Mouse (Mus musculus) E14TG2a.4 (cell line): Measurements from ENCODE around the gene Tmc6.
A peak's percentile ranks its signal among the peaks of the same experiment; 100 is the strongest.

Experiments used
- H3K27me3 ChIP-seq: 2 replicates; pipeline ENCODE4 v1.6.1; 2014; ENCODE audit warnings: low read length, control low read depth; ENCODE audit not compliant: insufficient read depth
- H3K36me3 ChIP-seq: 2 replicates; pipeline ENCODE4 v1.6.1; 2014; ENCODE audit warnings: low read length, control low read depth; ENCODE audit not compliant: insufficient read depth
- H3K4me1 ChIP-seq: replicated peaks from 2 replicates; pipeline ENCODE4 v1.6.1; 2014; ENCODE audit warnings: low read depth, low read length, control low read depth
- H3K4me3 ChIP-seq: replicated peaks from 2 replicates; pipeline ENCODE4 v1.5.1; 2014; ENCODE audit warnings: mild to moderate bottlenecking, low read length
- H3K9me3 ChIP-seq: 2 replicates; pipeline ENCODE4 v1.6.1; 2014; ENCODE audit warnings: low read length, control low read depth
- CTCF ChIP-seq: conservative IDR thresholded peaks from 2 replicates; pipeline ENCODE4 v1.5.1; 2014; ENCODE audit warnings: low read length
- NANOG ChIP-seq: IDR thresholded peaks from 2 replicates; pipeline ENCODE4 v1.6.1; 2014; ENCODE audit warnings: borderline replicate concordance, low read length, mixed read lengths
- POU5F1 ChIP-seq: IDR thresholded peaks from 2 replicates; pipeline ENCODE4 v1.6.1; 2014; ENCODE audit warnings: low read length, borderline replicate concordance

Gene Tmc6

GRCm38 (mm10) chr11:117780199-117780515 is 1.8 kb downstream of the Tmc6 start:
- peaks cover 51% of the 10 kb centered on the region for H3K36me3 ChIP-seq
- peaks cover 12% of the 10 kb centered on the region; the same call in 1 of the 2 replicates for H3K27me3 ChIP-seq
- H3K4me1 ChIP-seq = peaks cover 79% of the 10 kb centered on the region
- no peaks in the 10 kb centered on the region for H3K9me3 ChIP-seq
- peak overlapping the region; percentile 87 for H3K4me3 ChIP-seq
- TF ChIP-seq CTCF (no peak), POU5F1 (no peak), NANOG (no peak)

GRCm38 (mm10) chr11:117779434-117780198 is 2.4 kb downstream of the Tmc6 start:
- H3K4me3 ChIP-seq = peak overlapping the region; percentile 87
- peaks cover 73% of the 10 kb centered on the region for H3K4me1 ChIP-seq
- TF ChIP-seq POU5F1 (no peak), NANOG (no peak), CTCF (no peak)
- no peaks in the 10 kb centered on the region for H3K9me3 ChIP-seq
- H3K27me3 ChIP-seq = peaks cover 12% of the 10 kb centered on the region; the same call in 1 of the 2 replicates
- peaks cover 51% of the 10 kb centered on the region for H3K36me3 ChIP-seq

- H3K9me3 ChIP-seq = no peaks in the 10 kb centered on the region
- peaks cover 67% of the 10 kb centered on the region for H3K4me1 ChIP-seq
- peaks cover 53% of the 10 kb centered on the region for H3K36me3 ChIP-seq
- TF ChIP-seq POU5F1 (no peak), CTCF (no peak), NANOG (no peak)
- peak overlapping the region; percentile 87 for H3K4me3 ChIP-seq
- peaks cover 5% of the 10 kb centered on the region; the same call in 1 of the 2 replicates for H3K27me3 ChIP-seq
Measured at GRCm38 (mm10) chr11:117778851-117779433, 3.1 kb downstream of the Tmc6 start.

GRCm38 (mm10) chr11:117778031-117778430 is 4.0 kb downstream of the Tmc6 start:
- Histone ChIP-seq H3K9me3 (no peaks in the 10 kb centered on the region), H3K36me3 (peaks cover 62% of the 10 kb centered on the region), H3K4me1 (peaks cover 58% of the 10 kb centered on the region), H3K27me3 (0 out of 2 replicates have a peak, but pooled peaks cover 2% of the 10 kb centered on the region), H3K4me3 (peak overlapping the region; percentile 87; the same call in 1 of the 2 replicates)
- TF ChIP-seq NANOG (no peak), CTCF (no peak), POU5F1 (no peak)

- H3K9me3 ChIP-seq = no peaks in the 10 kb centered on the region
- H3K4me1 ChIP-seq = peaks cover 49% of the 10 kb centered on the region
- no peak overlapping the region for H3K4me3 ChIP-seq
- peaks cover 71% of the 10 kb centered on the region for H3K36me3 ChIP-seq
- no peaks in the 10 kb centered on the region for H3K27me3 ChIP-seq
- TF ChIP-seq NANOG (no peak), POU5F1 (no peak), CTCF (no peak)
Measured at GRCm38 (mm10) chr11:117777111-117777510, 4.9 kb downstream of the Tmc6 start.

- H3K4me1 ChIP-seq = peaks cover 40% of the 10 kb centered on the region
- H3K36me3 ChIP-seq = peaks cover 79% of the 10 kb centered on the region
- H3K27me3 ChIP-seq = no peaks in the 10 kb centered on the region
- H3K9me3 ChIP-seq = no peaks in the 10 kb centered on the region
- no peak for TF ChIP-seq CTCF
- no peak for TF ChIP-seq POU5F1
- TF ChIP-seq NANOG = no peak
- H3K4me3 ChIP-seq = no peak overlapping the region
Measured at GRCm38 (mm10) chr11:117776085-117776792, 5.8 kb downstream of the Tmc6 start.

- Histone ChIP-seq H3K36me3 (peaks cover 86% of the 10 kb centered on the region), H3K9me3 (no peaks in the 10 kb centered on the region), H3K4me3 (no peak overlapping the region), H3K4me1 (peaks cover 37% of the 10 kb centered on the region), H3K27me3 (no peaks in the 10 kb centered on the region)
- no peak for TF ChIP-seq NANOG
- TF ChIP-seq POU5F1 = no peak
- TF ChIP-seq CTCF = no peak
Measured at GRCm38 (mm10) chr11:117775540-117775939, 6.5 kb downstream of the Tmc6 start.

- no peaks in the 10 kb centered on the region for H3K9me3 ChIP-seq
- H3K27me3 ChIP-seq = no peaks in the 10 kb centered on the region
- H3K4me1 ChIP-seq = peaks cover 43% of the 10 kb centered on the region
- no peak overlapping the region for H3K4me3 ChIP-seq
- TF ChIP-seq CTCF (no peak), POU5F1 (no peak), NANOG (no peak)
- peaks cover 93% of the 10 kb centered on the region for H3K36me3 ChIP-seq
Measured at GRCm38 (mm10) chr11:117774925-117775324, 7.1 kb downstream of the Tmc6 start.
